Mouse (Mus musculus) liver, postnatal 0 days (tissue): ENCODE results near the gene Trnau1ap.

Experiments used
- CTCF ChIP-seq: sonication (generic); IDR thresholded peaks from 2 replicates; pipeline ENCODE4 v1.5.1; 2016; ENCODE audit warnings: antibody characterized with exemption, low read depth
- EP300 ChIP-seq: IDR thresholded peaks from 2 replicates; pipeline ENCODE4 v1.6.1; 2016; ENCODE audit warnings: antibody characterized with exemption, low read depth, mild to moderate bottlenecking

GRCm38 (mm10) chr4:132355403-132355802, 26.1 kb upstream of the Trnau1ap start:
- TF ChIP-seq CTCF (no peak), EP300 (no peak)
